Mouse (Mus musculus): ENCODE results near the gene Mmp9.

Gene Mmp9

GRCm38 (mm10) chr2:164940140-164940830, at the start of gene Mmp9:
Gene Mmp9 (plus strand): TSS chr2:164940780.
- DNase-seq (ENCODE audit: low spot score) = no peak

GRCm38 (mm10) chr2:164891056-164891834, 49.3 kb upstream of the Mmp9 start:
- DNase-seq (ENCODE audit: low spot score) = no peak

- no peak for DNase-seq (ENCODE audit: low spot score)
Observed at GRCm38 (mm10) chr2:164891908-164892695, 48.5 kb upstream of the Mmp9 start.

GRCm38 (mm10) chr2:164892696-164893216, 47.8 kb upstream of the Mmp9 start:
- no peak for DNase-seq (ENCODE audit: low spot score)

- DNase-seq (ENCODE audit: low spot score) = no peak
Observed at GRCm38 (mm10) chr2:164894048-164894447, 46.5 kb upstream of the Mmp9 start.

GRCm38 (mm10) chr2:164894644-164895043, 45.9 kb upstream of the Mmp9 start:
- DNase-seq (ENCODE audit: low spot score) = no peak

- DNase-seq (ENCODE audit: low spot score) = no peak
Observed at GRCm38 (mm10) chr2:164895885-164896284, 44.7 kb upstream of the Mmp9 start.

GRCm38 (mm10) chr2:164898008-164898407, 42.6 kb upstream of the Mmp9 start:
- DNase-seq (ENCODE audit: low spot score) = no peak

- DNase-seq (ENCODE audit: low spot score) = no peak
Observed at GRCm38 (mm10) chr2:164899034-164899433, 41.5 kb upstream of the Mmp9 start.

GRCm38 (mm10) chr2:164899723-164900459, 40.7 kb upstream of the Mmp9 start:
- DNase-seq (ENCODE audit: low spot score) = no peak

GRCm38 (mm10) chr2:164901380-164901779, 39.2 kb upstream of the Mmp9 start:
- DNase-seq (ENCODE audit: low spot score) = no peak

- no peak for DNase-seq (ENCODE audit: low spot score)
Observed at GRCm38 (mm10) chr2:164903496-164903895, 37.1 kb upstream of the Mmp9 start.

GRCm38 (mm10) chr2:164906071-164906470, 34.5 kb upstream of the Mmp9 start:
- no peak for DNase-seq (ENCODE audit: low spot score)

GRCm38 (mm10) chr2:164907511-164907910, 33.1 kb upstream of the Mmp9 start:
- no peak for DNase-seq (ENCODE audit: low spot score)

- DNase-seq (ENCODE audit: low spot score) = no peak
Observed at GRCm38 (mm10) chr2:164908011-164908410, 32.6 kb upstream of the Mmp9 start.

GRCm38 (mm10) chr2:164909100-164909499, 31.5 kb upstream of the Mmp9 start:
- DNase-seq (ENCODE audit: low spot score) = no peak

GRCm38 (mm10) chr2:164909542-164909941, 31.0 kb upstream of the Mmp9 start:
- no peak for DNase-seq (ENCODE audit: low spot score)

GRCm38 (mm10) chr2:164910360-164911061, 30.1 kb upstream of the Mmp9 start:
- peak; percentile 48 for DNase-seq (ENCODE audit: low spot score)

GRCm38 (mm10) chr2:164911086-164912048, 29.2 kb upstream of the Mmp9 start, which contains the start of gene Zfp335:
Gene Zfp335 (minus strand): TSS chr2:164911757.
- DNase-seq (ENCODE audit: low spot score) = peak; percentile 95

GRCm38 (mm10) chr2:164912151-164912550, 28.4 kb upstream of the Mmp9 start:
- DNase-seq (ENCODE audit: low spot score) = peak; percentile 51

Data from testis, postnatal 14 days (tissue).